Mouse (Mus musculus) cerebellum, postnatal 25 days (tissue): Measurements from ENCODE around the gene Larp1.

Source experiments
- DNase-seq, 2 experiments: peaks; one replicate each; pipeline ENCODE4 v3.0.0; 2021; ENCODE audit warnings: mixed read lengths in 2 of 2

Larp1 gene

GRCm38 (mm10) chr11:58102581-58103343, 93.9 kb downstream of the Larp1 start:
- DNase-seq = no peak

- no peak for DNase-seq
These were observed 94.4 kb downstream of the Larp1 start for GRCm38 (mm10) chr11:58103344-58103653.

- peak; percentile 99 for DNase-seq
These were observed 94.9 kb downstream of the Larp1 start, which contains the start of gene Cnot8 for GRCm38 (mm10) chr11:58103697-58104306. Cnot8 (plus strand) TSS chr11:58104153.

- no peak for DNase-seq
These were observed 95.5 kb downstream of the Larp1 start for GRCm38 (mm10) chr11:58104351-58104791.

GRCm38 (mm10) chr11:58107009-58107408, 98.1 kb downstream of the Larp1 start:
- DNase-seq = no peak

- DNase-seq = no peak
These were observed 98.9 kb downstream of the Larp1 start for GRCm38 (mm10) chr11:58107664-58108337.
